Mouse (Mus musculus): Measurements from ENCODE around the gene Bdnf. TPM values are rescaled to one million over a fixed set of nuclear protein-coding genes. Genes with fewer than 3 reads are reported as not detected.

Gene Bdnf
- polyA plus RNA-seq (2015; fragmentation: Nextera tagmentation; extraction: Ambion mirVana) = 0.74 and 1.2 TPM in 2 replicates

- peak within 1 kb of the TSS; percentile 27; the same call in 1 of the 2 replicates for H3K9ac ChIP-seq
- no peak for ATAC-seq
Measured at GRCm38 (mm10) chr2:109674532-109674931, at the start of gene Bdnf. Gene Bdnf, plus strand, starts transcription at chr2:109674700.

GRCm38 (mm10) chr2:109626864-109627263 is 47.6 kb upstream of the Bdnf start:
- Histone ChIP-seq H3K4me3 (no peak overlapping the region), H3K27me3 (no peaks in the 10 kb centered on the region), H3K27ac (no peak overlapping the region), H3K4me1 (peaks cover 4% of the 10 kb centered on the region; the same call in 1 of the 2 replicates), H3K36me3 (ENCODE audit: poor library complexity, severe bottlenecking) (no peaks in the 10 kb centered on the region), H3K4me2 (no peak overlapping the region), H3K9ac (no peak overlapping the region), H3K9me3 (replicated peaks) (no peaks in the 10 kb centered on the region)
- ATAC-seq = no peak
- 53% methylated on average over 6 of the region's 6 CpGs for WGBS

More at GRCm38 (mm10) chr2:109674532-109674931, at the start of gene Bdnf:
- Histone ChIP-seq H3K4me1 (peaks cover 41% of the 10 kb centered on the region), H3K9me3 (replicated peaks) (no peaks in the 10 kb centered on the region), H3K4me3 (peak within 1 kb of the TSS; percentile 44), H3K36me3 (ENCODE audit: poor library complexity, severe bottlenecking) (no peaks in the 10 kb centered on the region), H3K27me3 (peaks cover 67% of the 10 kb centered on the region), H3K4me2 (peak within 1 kb of the TSS; percentile 96), H3K27ac (no peak within 1 kb of the TSS)
- 1% methylated on average over 14 of the region's 15 CpGs for WGBS

GRCm38 (mm10) chr2:109673509-109674455 is 718 bp upstream of the Bdnf start:
- H3K36me3 ChIP-seq (ENCODE audit: poor library complexity, severe bottlenecking) = no peaks in the 10 kb centered on the region
- H3K4me1 ChIP-seq = peaks cover 38% of the 10 kb centered on the region
- peak overlapping the region; percentile 27; the same call in 1 of the 2 replicates for H3K9ac ChIP-seq
- ATAC-seq = no peak
- peaks cover 61% of the 10 kb centered on the region for H3K27me3 ChIP-seq
- H3K4me2 ChIP-seq = peak overlapping the region; percentile 96
- 1% methylated on average over 48 of the region's 48 CpGs for WGBS
- H3K27ac ChIP-seq = no peak overlapping the region
- H3K4me3 ChIP-seq = peak overlapping the region; percentile 44
- H3K9me3 ChIP-seq (replicated peaks) = no peaks in the 10 kb centered on the region

- no peak overlapping the region for H3K4me3 ChIP-seq
- H3K9ac ChIP-seq = no peak overlapping the region
- ATAC-seq = no peak
- H3K36me3 ChIP-seq (ENCODE audit: poor library complexity, severe bottlenecking) = no peaks in the 10 kb centered on the region
- no peak overlapping the region for H3K27ac ChIP-seq
- no peaks in the 10 kb centered on the region for H3K9me3 ChIP-seq (replicated peaks)
- 6% methylated on average over 11 of the region's 11 CpGs for WGBS
- H3K4me2 ChIP-seq = peak overlapping the region; percentile 96
- peaks cover 41% of the 10 kb centered on the region for H3K4me1 ChIP-seq
- H3K27me3 ChIP-seq = peaks cover 68% of the 10 kb centered on the region
Measured at GRCm38 (mm10) chr2:109675051-109675450, 551 bp downstream of the Bdnf start.

- H3K36me3 ChIP-seq (ENCODE audit: poor library complexity, severe bottlenecking) = no peaks in the 10 kb centered on the region
- no peak overlapping the region for H3K27ac ChIP-seq
- peak overlapping the region; percentile 59 for H3K4me3 ChIP-seq
- H3K4me2 ChIP-seq = peak overlapping the region; percentile 96
- ATAC-seq = no peak
- H3K9ac ChIP-seq = no peak overlapping the region
- WGBS = under 1% methylated on average over 29 of the region's 29 CpGs
- H3K4me1 ChIP-seq = peaks cover 41% of the 10 kb centered on the region
- peaks cover 69% of the 10 kb centered on the region for H3K27me3 ChIP-seq
- H3K9me3 ChIP-seq (replicated peaks) = no peaks in the 10 kb centered on the region
Measured at GRCm38 (mm10) chr2:109675973-109676617, 1.6 kb downstream of the Bdnf start.

GRCm38 (mm10) chr2:109676618-109676974 is 2.1 kb downstream of the Bdnf start:
- WGBS = 2% methylated on average over 5 of the region's 6 CpGs
- no peak overlapping the region for H3K27ac ChIP-seq
- ATAC-seq = no peak
- peaks cover 73% of the 10 kb centered on the region for H3K27me3 ChIP-seq
- no peaks in the 10 kb centered on the region for H3K36me3 ChIP-seq (ENCODE audit: poor library complexity, severe bottlenecking)
- 0 out of 2 replicates have a peak overlapping the region, but pooled peaks have one; percentile 74 for H3K9ac ChIP-seq
- H3K4me1 ChIP-seq = peaks cover 41% of the 10 kb centered on the region
- peak overlapping the region; percentile 59 for H3K4me3 ChIP-seq
- peak overlapping the region; percentile 96 for H3K4me2 ChIP-seq
- no peaks in the 10 kb centered on the region for H3K9me3 ChIP-seq (replicated peaks)

GRCm38 (mm10) chr2:109677221-109678089 is 3.0 kb downstream of the Bdnf start:
- Histone ChIP-seq H3K9me3 (replicated peaks) (no peaks in the 10 kb centered on the region), H3K4me1 (peaks cover 41% of the 10 kb centered on the region), H3K36me3 (ENCODE audit: poor library complexity, severe bottlenecking) (no peaks in the 10 kb centered on the region), H3K27me3 (peaks cover 67% of the 10 kb centered on the region), H3K4me2 (peak overlapping the region; percentile 96), H3K9ac (peak overlapping the region; percentile 74), H3K27ac (peak overlapping the region; percentile 85), H3K4me3 (peak overlapping the region; percentile 59)
- ATAC-seq = peak; percentile 57
- under 1% methylated on average over 50 of the region's 50 CpGs for WGBS

GRCm38 (mm10) chr2:109678090-109678409 is 3.5 kb downstream of the Bdnf start:
- no peaks in the 10 kb centered on the region for H3K36me3 ChIP-seq (ENCODE audit: poor library complexity, severe bottlenecking)
- H3K27me3 ChIP-seq = peaks cover 61% of the 10 kb centered on the region
- peak overlapping the region; percentile 74 for H3K9ac ChIP-seq
- no peaks in the 10 kb centered on the region for H3K9me3 ChIP-seq (replicated peaks)
- peak overlapping the region; percentile 85 for H3K27ac ChIP-seq
- ATAC-seq = peak; percentile 93; the same call in 1 of the 2 replicates
- peaks cover 41% of the 10 kb centered on the region for H3K4me1 ChIP-seq
- WGBS = under 1% methylated on average over 18 of the region's 18 CpGs
- H3K4me3 ChIP-seq = peak overlapping the region; percentile 59
- H3K4me2 ChIP-seq = peak overlapping the region; percentile 96

- Histone ChIP-seq H3K9me3 (replicated peaks) (no peaks in the 10 kb centered on the region), H3K27ac (no peak overlapping the region), H3K36me3 (ENCODE audit: poor library complexity, severe bottlenecking) (no peaks in the 10 kb centered on the region), H3K27me3 (peaks cover 57% of the 10 kb centered on the region), H3K4me2 (peak overlapping the region; percentile 96), H3K4me3 (peak overlapping the region; percentile 59), H3K4me1 (peaks cover 39% of the 10 kb centered on the region), H3K9ac (peak overlapping the region; percentile 74)
- whole genome bisulfite sequencing = 1% methylated on average over 8 of the region's 8 CpGs
- ATAC-seq = peak; percentile 16
Measured at GRCm38 (mm10) chr2:109678454-109678853, 4.0 kb downstream of the Bdnf start.

GRCm38 (mm10) chr2:109679446-109679845 is 4.9 kb downstream of the Bdnf start:
- Histone ChIP-seq H3K9me3 (replicated peaks) (no peaks in the 10 kb centered on the region), H3K9ac (no peak overlapping the region), H3K4me1 (peaks cover 29% of the 10 kb centered on the region), H3K36me3 (ENCODE audit: poor library complexity, severe bottlenecking) (no peaks in the 10 kb centered on the region), H3K27me3 (peaks cover 47% of the 10 kb centered on the region), H3K4me3 (no peak overlapping the region), H3K27ac (no peak overlapping the region), H3K4me2 (no peak overlapping the region)
- no peak for ATAC-seq
- WGBS = 52% methylated on average over 2 of the region's 2 CpGs

- no peak for ATAC-seq
- H3K4me1 ChIP-seq = peaks cover 16% of the 10 kb centered on the region; the same call in 1 of the 2 replicates
- H3K27ac ChIP-seq = no peak overlapping the region
- no peaks in the 10 kb centered on the region for H3K9me3 ChIP-seq (replicated peaks)
- no peak overlapping the region for H3K9ac ChIP-seq
- peaks cover 34% of the 10 kb centered on the region for H3K27me3 ChIP-seq
- no peaks in the 10 kb centered on the region for H3K36me3 ChIP-seq (ENCODE audit: poor library complexity, severe bottlenecking)
- H3K4me3 ChIP-seq = no peak overlapping the region
- no peak overlapping the region for H3K4me2 ChIP-seq
- 94% methylated on average over 1 of the region's 1 CpGs for WGBS
Measured at GRCm38 (mm10) chr2:109681071-109681470, 6.6 kb downstream of the Bdnf start.
